In the genomic region with DNA sequence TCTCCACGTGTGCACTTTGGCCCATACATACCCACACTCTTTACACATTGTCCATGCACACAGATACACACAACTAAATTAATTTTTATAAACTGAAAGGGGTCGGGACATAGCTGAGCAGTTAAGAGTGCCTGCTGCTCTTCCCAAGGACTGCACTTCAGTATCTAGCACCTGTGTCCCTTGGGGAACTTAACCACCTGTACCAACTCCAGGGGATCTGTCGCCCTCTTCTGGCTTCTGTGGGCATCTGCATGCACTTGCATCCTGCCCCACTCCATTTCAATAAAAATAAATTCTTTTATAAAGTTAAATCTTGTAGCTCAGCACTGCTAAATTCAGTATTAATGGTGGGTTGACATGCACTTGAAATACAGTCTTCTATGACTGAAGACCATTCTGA, we compare ENCODE assay signal across 10 mouse cellular contexts. TPM values are rescaled to one million over a fixed set of nuclear protein-coding genes. Genes with fewer than 3 reads are reported as not detected.
DNase-seq lines count a peak whose midpoint lies in the region; ATAC-seq lines count a peak whose summit lies in the region.
"Had no signal": no experiment of that assay in that cellular context is flagged by ENCODE, and none has a peak within 500 bp of the region (broad histone marks: within the 10 kb centered on the region; RNA-seq: fewer than 3 reads in every experiment).

No protein-coding gene starts in this region.

- no peak overlapping the region for H3K9ac ChIP-seq in kidney, embryonic 16.5 days (replicated peaks; ENCODE audit: low read length)
- H3K9ac ChIP-seq in forebrain, embryonic 11.5 days (ENCODE audit: low read length), result no peak overlapping the region
- H3K9ac ChIP-seq in forebrain, embryonic 13.5 days, result no peak overlapping the region
- H3K9ac ChIP-seq: liver, embryonic 15.5 days; stomach, embryonic 15.5 days had no signal

- no peak overlapping the region for H3K4me3 ChIP-seq in kidney, embryonic 16.5 days (ENCODE audit: low read length)
- H3K4me3 ChIP-seq in forebrain, embryonic 11.5 days (ENCODE audit: low read depth, low read length), result no peak overlapping the region
- H3K4me3 ChIP-seq in forebrain, embryonic 13.5 days, result no peak overlapping the region
- H3K4me3 ChIP-seq in midbrain, embryonic 10.5 days, result no peak overlapping the region
- H3K4me3 ChIP-seq: liver, embryonic 15.5 days; stomach, embryonic 15.5 days had no signal

- no peaks in the 10 kb centered on the region for H3K27me3 ChIP-seq in kidney, embryonic 16.5 days (ENCODE audit: insufficient read depth, low read length)
- no peaks in the 10 kb centered on the region for H3K27me3 ChIP-seq in forebrain, embryonic 11.5 days (ENCODE audit: control insufficient read depth, insufficient read depth, low read length)
- H3K27me3 ChIP-seq in forebrain, embryonic 13.5 days, result no peaks in the 10 kb centered on the region
- H3K27me3 ChIP-seq in midbrain, embryonic 10.5 days (ENCODE audit: low read depth, poor library complexity, severe bottlenecking), result peaks cover 19% of the 10 kb centered on the region
- H3K27me3 ChIP-seq: liver, embryonic 15.5 days; stomach, embryonic 15.5 days had no signal

- WGBS in kidney, embryonic 16.5 days, result 47% methylated on average over 3 of the region's 3 CpGs
- 39% methylated on average over 3 of the region's 3 CpGs for WGBS in forebrain, embryonic 11.5 days
- WGBS in forebrain, embryonic 13.5 days, result 48% methylated on average over 3 of the region's 3 CpGs
- WGBS in midbrain, embryonic 10.5 days, result 31% methylated on average over 3 of the region's 3 CpGs

- no peak for ATAC-seq in kidney, embryonic 16.5 days (ENCODE audit: low FRiP score, low TSS enrichment)
- no peak for ATAC-seq in forebrain, embryonic 11.5 days (replicated peaks; ENCODE audit: low FRiP score)
- ATAC-seq in forebrain, embryonic 13.5 days, result no peak

- no peak overlapping the region for H3K27ac ChIP-seq in kidney, embryonic 16.5 days (ENCODE audit: low read length)
- no peak overlapping the region for H3K27ac ChIP-seq in forebrain, embryonic 11.5 days (ENCODE audit: low read depth, low read length)
- no peak overlapping the region for H3K27ac ChIP-seq in forebrain, embryonic 13.5 days
- H3K27ac ChIP-seq in midbrain, embryonic 10.5 days (replicated peaks), result no peak overlapping the region
- H3K27ac ChIP-seq: liver, embryonic 15.5 days; stomach, embryonic 15.5 days had no signal

- no peaks in the 10 kb centered on the region for H3K9me3 ChIP-seq in kidney, embryonic 16.5 days (ENCODE audit: low read length)
- H3K9me3 ChIP-seq in forebrain, embryonic 11.5 days (ENCODE audit: control insufficient read depth, low read length), result no peaks in the 10 kb centered on the region
- no peaks in the 10 kb centered on the region for H3K9me3 ChIP-seq in forebrain, embryonic 13.5 days (replicated peaks)
- no peaks in the 10 kb centered on the region for H3K9me3 ChIP-seq in midbrain, embryonic 10.5 days (replicated peaks)
- H3K9me3 ChIP-seq: liver, embryonic 15.5 days; stomach, embryonic 15.5 days had no signal

- DNase-seq in kidney, postnatal 10 days, result peak; percentile 7
- DNase-seq in T-cell, adult 2 months (ENCODE audit: low spot score), result peak; percentile 32
- peak; percentile 62 for DNase-seq in induced T-regulatory cell, adult 2 months (ENCODE audit: low read depth)
- DNase-seq in spleen, postnatal 14 days (ENCODE audit: low spot score in 2 of 2), result peak; percentile 6 to 7
- DNase-seq in forebrain, embryonic 11.5 days (ENCODE audit: low spot score), result no peak
- DNase-seq in midbrain, embryonic 10.5 days (ENCODE audit: low spot score), result no peak

- no peak overlapping the region for H3K4me2 ChIP-seq in kidney, embryonic 16.5 days (replicated peaks; ENCODE audit: low read depth, low read length)
- no peak overlapping the region for H3K4me2 ChIP-seq in forebrain, embryonic 11.5 days (ENCODE audit: low read depth, low read length, severe bottlenecking)
- no peak overlapping the region for H3K4me2 ChIP-seq in forebrain, embryonic 13.5 days
- H3K4me2 ChIP-seq: liver, embryonic 15.5 days; stomach, embryonic 15.5 days had no signal

- H3K36me3 ChIP-seq in kidney, embryonic 16.5 days (ENCODE audit: insufficient read depth, low read length), result no peaks in the 10 kb centered on the region
- no peaks in the 10 kb centered on the region for H3K36me3 ChIP-seq in forebrain, embryonic 11.5 days (ENCODE audit: control insufficient read depth, insufficient read depth, low read length)
- H3K36me3 ChIP-seq in forebrain, embryonic 13.5 days (ENCODE audit: poor library complexity, severe bottlenecking), result no peaks in the 10 kb centered on the region
- H3K36me3 ChIP-seq in midbrain, embryonic 10.5 days, result no peaks in the 10 kb centered on the region
- H3K36me3 ChIP-seq: liver, embryonic 15.5 days; stomach, embryonic 15.5 days had no signal

- no peaks in the 10 kb centered on the region for H3K4me1 ChIP-seq in kidney, embryonic 16.5 days (ENCODE audit: insufficient read depth, low read length)
- no peaks in the 10 kb centered on the region for H3K4me1 ChIP-seq in forebrain, embryonic 11.5 days (replicated peaks; ENCODE audit: control insufficient read depth, insufficient read depth, low read length)
- H3K4me1 ChIP-seq in forebrain, embryonic 13.5 days, result no peaks in the 10 kb centered on the region
- H3K4me1 ChIP-seq in midbrain, embryonic 10.5 days, result no peaks in the 10 kb centered on the region
- H3K4me1 ChIP-seq: liver, embryonic 15.5 days; stomach, embryonic 15.5 days had no signal

RNA-seq across cellular contexts. Expression of a gene that starts 54.6 kb away (rescaled TPM):
- polyA plus RNA-seq in kidney, embryonic 16.5 days (2015; fragmentation: Nextera tagmentation; extraction: Ambion mirVana), result 6.6 and 8.4 TPM in 2 replicates
- 5.3 and 5.8 TPM in 2 replicates for polyA plus RNA-seq in forebrain, embryonic 11.5 days (2014; fragmentation: Nextera tagmentation; extraction: Ambion mirVana)
- polyA plus RNA-seq in forebrain, embryonic 13.5 days (2015; fragmentation: Nextera tagmentation; extraction: Ambion mirVana), result 3.4 and 4.8 TPM in 2 replicates
- 4.8 and 5.4 TPM in 2 replicates for polyA plus RNA-seq in midbrain, embryonic 10.5 days (2016; fragmentation: Nextera tagmentation; extraction: Ambion mirVana)

Comparison
In these comparisons a context has a peak if more than half of its experiments do, and no peak if none do; other contexts are left out.
1. DNase-seq: peak in kidney, postnatal 10 days (single experiment), T-cell, adult 2 months (single experiment), induced T-regulatory cell, adult 2 months (single experiment) and spleen, postnatal 14 days (2 of 2); none in forebrain, embryonic 11.5 days (single experiment) and midbrain, embryonic 10.5 days (single experiment).